Comparison of ENCODE assay signal across 10 mouse cellular contexts in genomic region chr17:79565241-79565961, GRCm38 (mm10). TPM values are rescaled to one million over a fixed set of nuclear protein-coding genes. Genes with fewer than 3 reads are reported as not detected.
DNase-seq lines count a peak whose midpoint lies in the region; ATAC-seq lines count a peak whose summit lies in the region.
"Had no signal": no experiment of that assay in that cellular context is flagged by ENCODE, and none has a peak within 500 bp of the region (broad histone marks: within the 10 kb centered on the region; RNA-seq: fewer than 3 reads in every experiment).

No protein-coding gene starts in this region.

- H3K27me3 ChIP-seq in heart, embryonic 10.5 days (ENCODE audit: insufficient read depth, poor library complexity, severe bottlenecking) = no peaks in the 10 kb centered on the region
- no peaks in the 10 kb centered on the region for H3K27me3 ChIP-seq in lung, embryonic 16.5 days (ENCODE audit: control insufficient read depth, insufficient read depth, low read depth, low read length)

- WGBS in heart, embryonic 10.5 days = 53% methylated on average over 9 of the region's 9 CpGs
- WGBS in lung, embryonic 16.5 days = 15% methylated on average over 9 of the region's 9 CpGs

- peak overlapping the region; percentile 79; the same call in 1 of the 2 replicates for H3K27ac ChIP-seq in heart, embryonic 10.5 days
- H3K27ac ChIP-seq in lung, embryonic 16.5 days (ENCODE audit: low read length) = peak overlapping the region; percentile 82
- H3K27ac ChIP-seq: layer of hippocampus, adult 2 months had no signal

- H3K9ac ChIP-seq in lung, embryonic 16.5 days (ENCODE audit: low read length) = no peak overlapping the region

- no peak overlapping the region for H3K4me2 ChIP-seq in lung, embryonic 16.5 days (ENCODE audit: low read depth, low read length)

- no peaks in the 10 kb centered on the region; the same call in 1 of the 2 replicates for H3K36me3 ChIP-seq in heart, embryonic 10.5 days
- H3K36me3 ChIP-seq in lung, embryonic 16.5 days (ENCODE audit: control insufficient read depth, insufficient read depth, low read length) = no peaks in the 10 kb centered on the region

- peaks cover 4% of the 10 kb centered on the region; the same call in 1 of the 2 replicates for H3K9me3 ChIP-seq in heart, embryonic 10.5 days
- peaks cover 6% of the 10 kb centered on the region for H3K9me3 ChIP-seq in lung, embryonic 16.5 days (ENCODE audit: control insufficient read depth, low read length)

- DNase-seq in heart, embryonic 10.5 days (ENCODE audit: low spot score) = no peak
- DNase-seq in heart, adult 18-20 months = no peak
- DNase-seq in embryo, embryonic 11 days = peak; percentile 33
- DNase-seq in forelimb bud, embryonic 11.5 days (ENCODE audit: low read depth, low spot score) = peak; percentile 43
- no peak for DNase-seq in natural killer cell, adult 2 months (ENCODE audit: low spot score in 2 of 2)
- DNase-seq in layer of hippocampus, adult 18-20 months (ENCODE audit: low spot score in 2 of 2) = no peak
- no peak for DNase-seq in left cerebral cortex, adult 9 months (ENCODE audit: low spot score in 2 of 2)
- DNase-seq: heart, postnatal 36 days had no signal

- peak; percentile 92 for ATAC-seq in lung, embryonic 16.5 days (ENCODE audit: low read depth)

- H3K4me3 ChIP-seq in heart, embryonic 10.5 days = no peak overlapping the region
- no peak overlapping the region for H3K4me3 ChIP-seq in lung, embryonic 16.5 days (ENCODE audit: low read length)
- H3K4me3 ChIP-seq: layer of hippocampus, adult 2 months had no signal

- H3K4me1 ChIP-seq in heart, embryonic 10.5 days = peaks cover 29% of the 10 kb centered on the region
- peaks cover 26% of the 10 kb centered on the region for H3K4me1 ChIP-seq in lung, embryonic 16.5 days (replicated peaks; ENCODE audit: control insufficient read depth, insufficient read depth, low read length)

RNA-seq across cellular contexts. Expression of gene Rmdn2, which starts 46.3 kb away (rescaled TPM):
- 16.7 and 18.6 TPM in 2 replicates for polyA plus RNA-seq in heart, embryonic 10.5 days (2016; fragmentation: Nextera tagmentation; extraction: Ambion mirVana)
- 10 to 100 TPM; 12.5 to 13.1 TPM for total RNA-seq in heart, adult 18-20 months (2021)
- polyA plus RNA-seq in lung, embryonic 16.5 days (2015; fragmentation: Nextera tagmentation; extraction: Ambion mirVana) = 31.4 and 33.6 TPM in 2 replicates
- 1 to 10 TPM; 8.2 to 9.3 TPM for total RNA-seq in layer of hippocampus, adult 18-20 months (2021)

Comparison
In these comparisons a context has a peak if more than half of its experiments do, and no peak if none do; other contexts are left out.
1. DNase-seq: peak in embryo, embryonic 11 days (single experiment) and forelimb bud, embryonic 11.5 days (single experiment); none in heart, embryonic 10.5 days (single experiment), heart, adult 18-20 months (0 of 2), natural killer cell, adult 2 months (0 of 2), layer of hippocampus, adult 18-20 months (0 of 2) and left cerebral cortex, adult 9 months (0 of 2).